Mouse (Mus musculus) hindbrain, embryonic 13.5 days (tissue): ENCODE measurements around the gene Gm20824. TPM values are rescaled to one million over a fixed set of nuclear protein-coding genes. Genes with fewer than 3 reads are reported as not detected.
"Not testable (repeated sequence)": the region's sequence is repeated elsewhere in the genome, so short reads cannot be mapped to it uniquely, and the experiment has no call there.

Source experiments
- ATAC-seq: fragments of 200-750 bp; cut with Nextera tagmentation; 2 replicates; pipeline ENCODE4 v1.8.0; 2017; ENCODE audit warnings: moderate TSS enrichment; ENCODE audit not compliant: low FRiP score
- H3K27ac ChIP-seq: fragments of 300-500 bp; sonication (generic); 2 replicates; pipeline ENCODE4 v1.5.1; 2015; ENCODE audit warnings: inconsistent platforms, mild to moderate bottlenecking, moderate library complexity
- H3K27me3 ChIP-seq: fragments of 300-500 bp; sonication (generic); 2 replicates; pipeline ENCODE4 v1.6.1; 2015; ENCODE audit warnings: mild to moderate bottlenecking, inconsistent platforms
- H3K36me3 ChIP-seq: fragments of 300-500 bp; sonication (generic); 2 replicates; pipeline ENCODE4 v1.6.1; 2015; ENCODE audit warnings: mild to moderate bottlenecking, inconsistent platforms
- H3K4me1 ChIP-seq: fragments of 300-500 bp; sonication (generic); replicated peaks from 2 replicates; pipeline ENCODE4 v1.6.1; 2015; ENCODE audit warnings: inconsistent platforms
- H3K4me2 ChIP-seq: fragments of 300-500 bp; sonication (generic); 2 replicates; pipeline ENCODE4 v1.6.1; 2015; ENCODE audit warnings: inconsistent platforms, mild to moderate bottlenecking, moderate library complexity
- H3K4me3 ChIP-seq: fragments of 300-500 bp; sonication (generic); 2 replicates; pipeline ENCODE4 v1.5.1; 2015; ENCODE audit warnings: mild to moderate bottlenecking, inconsistent platforms
- H3K9ac ChIP-seq: fragments of 300-500 bp; sonication (generic); 2 replicates; pipeline ENCODE4 v1.6.1; 2015; ENCODE audit warnings: mild to moderate bottlenecking, inconsistent platforms
- H3K9me3 ChIP-seq: fragments of 300-500 bp; sonication (generic); 2 replicates; pipeline ENCODE4 v1.6.1; 2016; ENCODE audit warnings: inconsistent platforms
- whole genome bisulfite sequencing: fragments of 180-500 bp; shearing (Covaris S2); methylation state at CpG from one replicate; pipeline ENCODE4 v1.1.7; 2015; 5-methylcytosine and 5-hydroxymethylcytosine counted together
- polyA plus RNA-seq: library from polyadenylated mRNA; unstranded; fragments of >200 nt; fragmentation: Nextera tagmentation; extraction: Ambion mirVana; gene quantifications from 2 replicates; pipeline ENCODE4 v1.2.1, GENCODE M21; 2015

Gm20824 gene
- not detected in 2 replicates for polyA plus RNA-seq

- H3K9ac ChIP-seq, H3K27me3 ChIP-seq, H3K4me2 ChIP-seq, H3K4me3 ChIP-seq, H3K9me3 ChIP-seq, H3K36me3 ChIP-seq, H3K4me1 ChIP-seq, ATAC-seq, H3K27ac ChIP-seq: not testable (repeated sequence)
- no CpG with 5 or more reads among the region's 6 CpGs for WGBS
Observed at GRCm38 (mm10) chrY:8257607-8258006, at the start of gene Gm20824. TSS of gene Gm20824 (plus strand) at chrY:8257907.

Other genes with a start within 250 kb of the Gm20824 start
- gene Gm20825, start 186.4 kb upstream of the Gm20824 start, polyA plus RNA-seq, result not detected in 2 replicates